Mouse (Mus musculus): ENCODE data around the gene Rhou. TPM values are rescaled to one million over a fixed set of nuclear protein-coding genes. Genes with fewer than 3 reads are reported as not detected.

Rhou gene
- total RNA-seq, 2 experiments from 2014 or later: 4.1 to 4.7 TPM

DNA sequence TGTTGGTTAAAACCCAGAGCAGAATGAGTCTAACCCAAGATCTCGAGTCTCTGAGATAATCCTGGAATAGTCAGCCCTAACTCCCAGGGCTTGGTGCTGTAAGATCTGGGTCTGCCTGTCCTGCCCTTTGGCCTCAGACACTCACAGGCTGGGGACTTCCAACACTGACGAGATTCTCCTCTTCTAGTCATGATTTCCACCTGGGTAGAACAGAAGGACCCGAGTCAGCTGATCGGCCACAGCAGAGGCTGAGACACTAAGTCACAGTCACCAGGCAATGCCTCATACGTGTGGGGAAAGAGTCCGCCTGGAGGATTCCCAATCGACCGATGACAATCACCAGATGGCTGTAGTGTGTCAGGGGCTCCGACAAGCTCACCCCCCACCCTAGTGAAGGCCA is 42.4 kb downstream of the Rhou start:
- no peak for DNase-seq

DNA sequence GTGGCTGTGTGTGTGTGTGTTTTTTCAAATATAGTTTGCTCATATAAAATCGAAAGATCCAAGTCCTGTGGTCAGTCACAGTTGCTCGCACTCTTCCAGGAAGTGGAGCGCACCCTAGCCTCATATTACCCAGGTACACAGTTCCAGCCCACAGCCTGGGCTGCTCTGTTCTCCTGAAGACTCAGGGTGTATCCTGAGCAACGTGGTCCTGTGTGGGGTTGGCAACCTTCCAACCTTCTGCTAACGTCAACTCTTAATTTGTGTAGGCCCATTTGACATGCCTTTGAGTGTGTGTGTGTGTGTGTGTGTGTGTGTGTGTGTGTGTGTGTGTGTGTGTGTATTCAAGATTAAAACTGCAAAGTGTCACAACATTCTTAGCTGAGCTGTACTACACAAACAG is 43.6 kb downstream of the Rhou start:
- DNase-seq: no peak

DNA sequence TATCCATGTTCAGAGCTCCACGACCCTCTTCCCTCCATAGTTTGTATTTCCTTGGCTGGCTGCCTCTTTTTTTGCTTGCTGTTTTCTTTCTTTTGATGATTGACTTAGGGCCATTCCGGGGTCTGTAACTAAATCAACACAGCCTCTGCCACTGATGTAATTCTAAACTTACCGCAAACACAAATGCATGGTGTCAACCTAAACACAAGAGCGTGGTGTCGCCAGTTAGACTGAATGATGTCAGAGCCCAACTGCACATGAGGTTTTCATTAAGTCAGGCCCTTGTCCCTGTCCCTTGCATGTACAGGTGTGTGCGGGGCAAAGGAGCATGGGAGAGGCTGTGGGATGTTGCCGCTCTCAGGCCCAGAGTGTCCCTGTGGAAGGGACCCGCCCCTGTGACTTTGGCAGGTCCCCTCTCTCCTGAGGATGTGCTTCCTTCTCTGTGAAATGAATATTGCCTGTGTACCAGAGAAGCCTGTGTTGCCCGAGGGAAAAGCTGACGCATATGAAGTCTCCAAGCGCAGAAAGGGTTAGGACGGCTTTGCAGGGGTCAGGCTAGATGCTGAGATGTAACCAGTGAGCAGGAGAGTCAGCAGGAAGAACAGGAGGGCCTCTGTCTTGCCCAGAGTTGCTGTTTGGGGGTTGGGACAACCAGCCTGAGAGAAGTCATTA is 46.8 kb downstream of the Rhou start:
- DNase-seq: no peak

DNA sequence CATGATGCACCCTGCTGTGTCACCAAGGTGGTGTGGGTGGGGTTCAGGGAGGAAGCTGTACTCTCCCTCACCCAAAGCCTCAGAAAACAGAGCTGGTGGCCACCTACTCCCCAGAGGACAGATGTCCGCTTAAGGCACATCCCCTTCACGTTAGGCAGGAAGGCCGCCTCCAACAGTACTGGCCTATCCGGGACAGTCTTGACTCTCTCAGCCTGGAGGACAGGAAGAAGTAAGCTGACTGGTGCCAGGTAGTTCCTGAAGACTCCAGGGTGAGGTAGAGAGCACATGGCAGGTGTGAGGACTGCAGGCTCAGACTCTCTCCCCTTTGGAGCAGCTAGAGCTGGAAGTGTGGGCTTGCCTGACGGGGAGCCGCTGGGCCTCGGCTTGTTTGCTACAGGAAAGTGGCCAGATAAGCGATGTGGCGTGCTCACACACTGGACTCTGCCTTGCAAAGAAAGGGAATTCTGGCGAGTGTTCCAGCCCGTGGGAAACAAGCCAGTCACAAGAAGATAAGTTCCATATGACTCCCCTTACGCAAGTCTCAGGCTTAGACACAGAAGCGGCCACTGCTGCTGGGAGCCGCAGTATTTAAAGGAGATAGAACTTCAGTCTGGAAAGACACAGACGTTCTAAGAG is 48.3 kb downstream of the Rhou start:
- DNase-seq: peak; percentile 49

DNA sequence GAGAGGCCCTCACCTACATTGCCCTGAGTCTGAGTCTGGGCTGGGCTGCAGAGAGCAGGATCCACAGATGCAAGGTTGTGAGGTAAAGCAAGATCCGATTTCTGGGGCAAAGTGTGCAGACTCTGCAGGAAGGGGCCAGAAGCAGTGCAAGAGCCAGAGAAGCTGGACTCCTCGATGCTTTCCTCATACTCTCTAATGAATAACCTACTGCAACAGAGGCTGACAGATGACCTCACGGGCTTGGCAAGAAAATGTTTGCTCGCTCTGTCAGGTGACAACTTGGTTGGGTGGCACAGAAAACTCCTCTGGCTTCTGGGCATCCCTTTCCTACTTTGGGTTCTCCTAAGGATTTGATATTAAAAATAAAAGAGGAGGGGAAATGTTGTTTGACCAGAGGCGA is 51.6 kb downstream of the Rhou start:
- DNase-seq: no peak

DNA sequence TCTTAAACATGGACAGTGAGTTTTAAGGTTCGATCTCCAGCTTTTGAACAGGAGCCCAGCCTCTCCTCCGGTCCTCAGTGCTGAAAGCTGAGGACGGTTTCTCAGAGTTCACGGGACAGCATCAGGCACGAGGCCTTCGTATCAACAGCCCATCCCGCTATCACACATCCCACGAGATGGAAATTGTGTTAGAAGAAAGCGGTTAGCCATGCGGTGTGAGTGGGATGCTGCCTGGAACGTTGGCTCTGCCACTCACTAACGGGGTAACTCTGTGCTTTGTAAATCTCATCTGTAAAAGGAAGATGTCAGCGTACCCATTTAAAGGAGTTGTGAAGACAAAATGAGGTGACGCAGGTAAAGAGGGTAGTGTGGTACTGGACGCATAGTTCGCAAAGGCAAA is 53.4 kb downstream of the Rhou start:
- DNase-seq: no peak

DNA sequence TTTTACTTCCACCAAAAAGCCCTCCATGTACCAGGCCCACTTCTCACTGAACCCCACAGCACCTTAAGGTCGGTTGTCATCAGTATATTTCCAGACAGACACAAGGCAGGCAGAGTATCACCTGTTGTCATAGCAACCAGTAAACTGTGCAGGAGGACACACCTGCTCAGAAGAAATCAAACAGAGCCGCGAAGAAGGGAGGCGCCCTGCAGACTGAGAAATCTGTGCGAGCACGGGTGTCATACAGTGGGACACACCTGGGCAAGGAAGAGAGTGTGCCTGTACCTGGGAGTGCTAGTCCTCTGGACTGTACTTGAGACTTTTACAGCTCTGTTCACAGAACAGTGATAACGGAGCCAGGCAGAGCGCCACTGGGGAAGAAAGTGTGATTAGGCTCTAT is 55.0 kb downstream of the Rhou start:
- no peak for DNase-seq

DNA sequence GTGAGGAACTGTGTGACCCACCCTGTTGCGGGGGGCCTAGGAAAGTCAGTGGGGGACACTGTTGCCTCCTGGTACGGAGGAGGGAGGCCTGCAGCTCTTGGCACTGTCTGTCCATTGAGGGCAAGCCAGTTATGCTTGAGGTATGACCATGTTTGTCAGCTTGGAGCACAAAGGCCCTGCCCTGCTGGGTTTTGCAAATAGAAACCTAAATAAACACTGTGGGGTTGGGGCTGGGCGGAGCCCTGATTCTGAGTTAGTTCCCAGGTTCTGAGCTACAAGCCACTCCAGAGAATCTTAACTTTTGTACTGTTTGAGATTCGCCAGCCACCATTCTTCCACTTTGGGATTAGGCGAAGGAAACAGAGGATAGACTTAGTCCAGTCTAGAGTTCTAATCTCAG is 56.6 kb downstream of the Rhou start:
- DNase-seq: no peak

Other genes starting within 250 kb of the Rhou start
- not detected for gene Mc1r, start 246.8 kb upstream of the Rhou start, total RNA-seq (2021)
- gene Tubb3, start 242.5 kb upstream of the Rhou start, total RNA-seq (2021): 1 to 10 TPM; 1.8 to 1.9 TPM
- 10 to 100 TPM; 35.8 to 37.6 TPM for gene Def8, start 230.4 kb upstream of the Rhou start, total RNA-seq (2021)
- gene Afg3l1, start 176.0 kb upstream of the Rhou start, total RNA-seq (2021): 10 to 100 TPM; 34.3 to 37.5 TPM
- gene Dbndd1, start 138.5 kb upstream of the Rhou start, total RNA-seq (2021): under 1 TPM; 0.14 to 0.18 TPM
- 1 to 10 TPM; 5.8 to 7.8 TPM for gene Gas8, start 135.1 kb upstream of the Rhou start, total RNA-seq (2021)
- gene Rab4a, start 152.1 kb downstream of the Rhou start, total RNA-seq (2021): 10 to 100 TPM; 11.7 to 14.1 TPM
- gene Ccsap, start 206.3 kb downstream of the Rhou start, total RNA-seq (2021): 1 to 10 TPM; 1.9 to 2.5 TPM
- over 10,000 TPM; 50,548 to 53,307 TPM for gene Acta1, start 240.8 kb downstream of the Rhou start, total RNA-seq (2021)